Mouse (Mus musculus): ENCODE measurements around the gene Tubgcp5.
"Not testable (repeated sequence)": the region's sequence is repeated elsewhere in the genome, so short reads cannot be mapped to it uniquely, and the experiment has no call there.

The Tubgcp5 gene

GRCm38 (mm10) chr7:55793952-55794603 lies at the start of gene Tubgcp5:
Tubgcp5 (plus strand) TSS chr7:55794154.
- peak; percentile 100 for ATAC-seq (ENCODE audit: insufficient number of reproducible peaks, low FRiP score, low TSS enrichment)

- peak; percentile 81 for ATAC-seq (ENCODE audit: insufficient number of reproducible peaks, low FRiP score, low TSS enrichment)
These were observed 49.3 kb upstream of the Tubgcp5 start for GRCm38 (mm10) chr7:55744566-55745220.

GRCm38 (mm10) chr7:55750841-55751240 lies 43.1 kb upstream of the Tubgcp5 start:
- ATAC-seq (ENCODE audit: insufficient number of reproducible peaks, low FRiP score, low TSS enrichment) = no peak

GRCm38 (mm10) chr7:55759346-55759745 lies 34.6 kb upstream of the Tubgcp5 start:
- no peak for ATAC-seq (ENCODE audit: insufficient number of reproducible peaks, low FRiP score, low TSS enrichment)

GRCm38 (mm10) chr7:55767926-55768325 lies 26.0 kb upstream of the Tubgcp5 start, which contains the start of gene Siglech:
Siglech (plus strand) TSS chr7:55768178.
- no peak for ATAC-seq (ENCODE audit: insufficient number of reproducible peaks, low FRiP score, low TSS enrichment)

- ATAC-seq (ENCODE audit: insufficient number of reproducible peaks, low FRiP score, low TSS enrichment) = no peak
These were observed 13.9 kb upstream of the Tubgcp5 start for GRCm38 (mm10) chr7:55780011-55780410.

GRCm38 (mm10) chr7:55782493-55782892 lies 11.5 kb upstream of the Tubgcp5 start:
- ATAC-seq (ENCODE audit: insufficient number of reproducible peaks, low FRiP score, low TSS enrichment) = no peak

GRCm38 (mm10) chr7:55784580-55784979 lies 9.4 kb upstream of the Tubgcp5 start:
- no peak for ATAC-seq (ENCODE audit: insufficient number of reproducible peaks, low FRiP score, low TSS enrichment)

- ATAC-seq (ENCODE audit: insufficient number of reproducible peaks, low FRiP score, low TSS enrichment) = not testable (repeated sequence)
These were observed 3.4 kb upstream of the Tubgcp5 start for GRCm38 (mm10) chr7:55790586-55790985.

GRCm38 (mm10) chr7:55792280-55792679 lies 1.7 kb upstream of the Tubgcp5 start:
- no peak for ATAC-seq (ENCODE audit: insufficient number of reproducible peaks, low FRiP score, low TSS enrichment)

GRCm38 (mm10) chr7:55793236-55793951 lies 560 bp upstream of the Tubgcp5 start:
- no peak for ATAC-seq (ENCODE audit: insufficient number of reproducible peaks, low FRiP score, low TSS enrichment)

GRCm38 (mm10) chr7:55799981-55800380 lies 6.0 kb downstream of the Tubgcp5 start:
- ATAC-seq (ENCODE audit: insufficient number of reproducible peaks, low FRiP score, low TSS enrichment) = no peak

GRCm38 (mm10) chr7:55809967-55810366 lies 16.0 kb downstream of the Tubgcp5 start:
- ATAC-seq (ENCODE audit: insufficient number of reproducible peaks, low FRiP score, low TSS enrichment) = no peak

GRCm38 (mm10) chr7:55824468-55824867 lies 30.5 kb downstream of the Tubgcp5 start:
- ATAC-seq (ENCODE audit: insufficient number of reproducible peaks, low FRiP score, low TSS enrichment) = no peak

- ATAC-seq (ENCODE audit: insufficient number of reproducible peaks, low FRiP score, low TSS enrichment) = no peak
These were observed 33.6 kb downstream of the Tubgcp5 start for GRCm38 (mm10) chr7:55827551-55827950.

- no peak for ATAC-seq (ENCODE audit: insufficient number of reproducible peaks, low FRiP score, low TSS enrichment)
These were observed 42.9 kb downstream of the Tubgcp5 start for GRCm38 (mm10) chr7:55836877-55837276.

- ATAC-seq (ENCODE audit: insufficient number of reproducible peaks, low FRiP score, low TSS enrichment) = no peak
These were observed 47.5 kb downstream of the Tubgcp5 start, which contains the start of gene Cyfip1 for GRCm38 (mm10) chr7:55841445-55841844. Cyfip1 (plus strand) TSS chr7:55841745.

- ATAC-seq (ENCODE audit: insufficient number of reproducible peaks, low FRiP score, low TSS enrichment) = peak; percentile 97
These were observed 48.1 kb downstream of the Tubgcp5 start for GRCm38 (mm10) chr7:55841977-55842503.

- ATAC-seq (ENCODE audit: insufficient number of reproducible peaks, low FRiP score, low TSS enrichment) = no peak
These were observed 48.7 kb downstream of the Tubgcp5 start for GRCm38 (mm10) chr7:55842504-55843152.

GRCm38 (mm10) chr7:55846606-55847312 lies 52.8 kb downstream of the Tubgcp5 start:
- ATAC-seq (ENCODE audit: insufficient number of reproducible peaks, low FRiP score, low TSS enrichment) = no peak

Data from cerebellum, adult (tissue).